Mouse (Mus musculus) lung, adult 18-20 months (tissue): ENCODE measurements around the gene Srsf2.
"Not testable (repeated sequence)": the region's sequence is repeated elsewhere in the genome, so short reads cannot be mapped to it uniquely, and the experiment has no call there.

Experiments
- DNase-seq, 2 experiments: peaks; one replicate each; pipeline ENCODE4 v3.0.0; 2022; ENCODE audit warnings: mixed read lengths in 2 of 2

The Srsf2 gene

DNA sequence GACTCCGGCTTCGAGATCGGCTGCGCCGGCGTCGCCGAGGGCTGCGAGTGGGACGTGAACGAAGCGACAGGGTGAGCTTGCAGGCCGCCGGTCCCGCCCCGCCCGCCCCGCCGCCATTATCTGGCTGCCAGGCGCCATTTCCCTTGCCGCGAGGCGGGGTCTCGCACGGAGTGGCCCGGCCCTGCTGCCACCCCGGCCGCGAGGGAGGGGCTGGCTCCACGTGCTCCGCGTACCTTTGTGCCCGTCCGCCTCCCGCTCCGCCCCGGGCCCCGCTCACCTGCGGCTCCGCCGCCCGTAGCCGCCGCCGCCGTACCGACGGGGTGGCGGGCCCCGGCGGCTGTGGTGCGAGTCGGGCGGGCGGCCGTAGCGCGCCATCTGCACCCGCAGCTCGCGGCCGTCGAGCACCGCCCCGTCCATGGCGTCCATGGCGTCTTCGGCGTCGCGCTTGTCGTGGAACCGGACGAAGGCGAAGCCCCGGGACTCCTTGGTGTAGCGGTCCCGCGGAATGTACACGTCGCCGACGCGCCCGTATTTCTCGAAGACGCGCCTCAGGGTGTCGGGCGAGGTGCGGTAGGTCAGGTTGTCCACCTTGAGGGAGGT, 503 bp downstream of the Srsf2 start, which contains the start of gene Mfsd11:
Mfsd11 (plus strand) TSS at position 150 of the 600 bp plus-strand sequence.
- DNase-seq: peak; percentile 88 to 89

DNA sequence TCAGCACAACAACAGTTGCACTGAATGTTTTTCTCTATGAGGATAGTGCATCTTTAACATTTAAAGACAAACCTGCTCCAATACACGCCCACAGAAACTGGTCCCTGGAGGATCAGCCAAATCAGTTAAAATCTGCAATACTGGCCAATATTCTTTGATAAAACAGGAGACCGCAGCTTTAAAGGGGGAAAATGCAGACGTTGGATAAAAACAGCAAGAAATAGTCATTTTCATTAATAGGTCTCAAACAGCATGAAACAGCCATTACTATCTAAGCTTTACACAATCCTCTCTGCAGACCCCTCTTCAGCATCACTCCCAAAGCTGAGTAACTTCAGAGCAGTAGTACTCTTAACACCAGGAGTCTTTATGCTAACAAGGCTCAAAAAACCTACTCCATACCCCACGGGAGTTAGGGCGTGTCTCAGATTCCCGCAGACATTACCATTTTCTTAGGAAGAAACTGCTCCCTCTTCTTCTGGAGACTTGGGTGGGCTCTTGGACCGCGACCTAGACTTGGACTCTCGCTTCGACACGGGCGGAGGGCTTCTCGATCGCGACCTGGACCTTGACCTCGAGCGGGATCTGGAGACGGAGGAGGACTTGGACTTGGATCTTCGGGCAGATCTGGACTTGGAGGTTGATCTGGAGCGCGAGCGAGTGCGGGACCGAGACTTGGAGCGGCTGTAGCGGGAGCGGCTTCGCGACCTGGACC, 1.2 kb downstream of the Srsf2 start:
- DNase-seq: peak in 1 of 2 experiments; percentile 15

DNA sequence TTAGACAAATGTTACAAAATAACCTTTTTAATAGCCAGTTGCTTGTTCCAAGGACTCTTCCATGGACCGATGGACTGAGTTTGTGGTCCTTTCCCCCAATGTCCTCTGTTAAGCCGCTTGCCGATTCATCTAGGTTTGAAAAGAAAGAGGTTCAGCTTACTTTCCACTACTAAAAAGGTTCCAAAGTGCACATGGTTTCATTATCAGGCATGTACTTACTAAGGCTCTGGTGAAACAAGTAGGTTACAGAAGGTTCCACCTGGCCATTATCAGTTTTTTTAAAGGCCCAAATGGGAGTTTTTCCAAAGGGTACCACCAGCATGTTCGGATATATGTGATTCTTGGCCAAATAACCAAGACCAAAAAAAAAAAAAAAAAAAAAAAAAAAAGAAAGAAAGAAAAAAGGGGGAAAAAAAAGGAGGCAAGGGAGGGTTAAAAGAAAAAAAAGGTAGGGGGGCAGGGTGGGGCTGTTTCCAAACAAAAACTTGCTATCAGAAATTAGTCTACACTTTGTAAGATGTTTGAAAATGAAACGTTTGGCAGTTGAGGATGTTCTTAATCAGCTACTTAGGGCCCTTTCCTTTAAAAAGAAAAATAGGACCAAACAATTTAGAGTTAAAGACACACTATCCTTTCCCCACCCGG, 1.9 kb downstream of the Srsf2 start:
- no peak for DNase-seq

DNA sequence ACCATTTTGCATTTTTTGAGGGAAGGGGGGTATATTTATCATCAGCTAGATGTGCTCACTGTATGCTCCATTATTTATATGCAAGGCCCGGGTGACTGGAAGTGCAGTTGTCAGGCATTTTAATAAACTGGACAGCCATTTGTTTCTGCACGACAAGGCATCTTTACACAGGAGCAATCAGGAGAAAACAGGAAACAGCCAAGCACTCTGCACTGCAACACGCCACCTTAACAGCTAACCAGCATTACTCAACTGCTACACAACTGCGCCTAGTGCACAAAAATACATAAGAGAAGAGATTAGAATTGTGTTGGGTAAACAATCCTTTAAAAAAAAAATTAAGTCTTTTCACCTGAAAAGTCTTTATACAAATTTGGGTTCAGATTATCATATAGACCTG, 2.8 kb downstream of the Srsf2 start:
- DNase-seq: no peak

DNA sequence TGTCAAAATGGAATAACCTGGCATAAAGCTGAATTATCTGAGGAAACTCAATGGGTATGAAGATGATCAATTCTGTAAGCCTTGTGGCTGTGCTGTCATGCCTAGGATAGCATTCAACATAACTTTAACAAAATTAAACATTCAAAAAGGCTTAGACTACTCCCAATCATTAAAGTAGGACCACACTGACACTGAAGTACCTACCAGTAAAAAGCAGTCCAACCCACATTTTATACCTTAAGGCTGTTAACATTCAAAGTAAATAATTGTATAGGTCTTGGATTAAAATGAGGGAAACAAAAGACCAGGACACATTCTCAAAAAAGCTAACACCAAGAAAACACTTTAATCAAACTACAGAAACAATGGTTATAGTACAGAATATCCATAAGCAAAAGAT, 3.3 kb downstream of the Srsf2 start:
- DNase-seq: no peak

DNA sequence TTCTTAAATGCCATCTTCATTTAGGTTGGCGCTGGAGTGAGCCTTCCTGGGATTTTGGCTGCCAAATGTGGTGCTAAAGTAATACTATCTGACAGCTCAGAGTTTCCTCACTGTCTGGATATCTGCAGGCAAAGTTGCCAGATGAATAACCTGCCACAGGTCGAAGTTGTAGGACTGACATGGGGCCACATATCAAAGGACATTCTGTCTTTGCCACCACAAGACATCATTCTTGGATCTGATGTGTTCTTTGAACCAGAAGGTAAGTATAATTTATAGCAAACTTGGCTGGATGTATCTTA, 4.1 kb downstream of the Srsf2 start:
- not testable (repeated sequence) for DNase-seq

DNA sequence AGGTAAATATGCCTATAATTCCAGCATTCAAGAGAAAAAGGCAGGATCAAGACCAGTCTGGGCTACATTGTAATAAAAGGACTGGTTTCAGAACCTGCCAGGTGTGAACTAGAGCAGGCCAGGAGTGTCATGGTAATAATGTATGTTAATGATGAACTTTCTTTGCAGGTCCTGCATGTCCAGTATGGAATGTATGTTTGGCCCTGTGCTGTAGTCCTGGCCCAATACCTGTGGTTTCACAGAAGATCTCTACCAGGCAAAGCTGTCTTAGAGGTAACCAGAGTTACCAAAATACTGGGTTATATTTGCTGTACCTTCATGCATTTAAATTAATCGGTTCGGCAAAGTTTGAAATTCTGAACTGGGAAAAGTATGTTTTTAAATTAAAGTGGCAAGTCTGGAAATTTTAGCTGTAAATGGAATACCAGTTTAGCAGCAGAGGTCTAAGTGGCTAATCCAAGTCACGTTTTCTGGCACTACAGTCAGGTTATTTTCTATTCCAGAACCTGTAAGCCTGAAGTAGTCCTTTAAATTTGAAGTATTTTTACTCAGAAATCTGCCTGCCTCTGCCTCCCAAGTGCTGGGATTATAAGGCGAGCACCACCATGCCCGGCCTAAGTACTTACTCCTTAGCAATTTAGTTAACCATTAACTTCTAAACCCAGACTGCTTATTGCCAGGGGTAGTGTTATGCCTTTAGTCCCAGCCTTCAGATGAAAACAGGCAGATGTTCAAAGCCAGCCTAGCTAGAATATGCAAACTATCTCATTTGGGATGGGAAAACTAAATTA, 4.6 kb downstream of the Srsf2 start:
- DNase-seq: no peak

DNA sequence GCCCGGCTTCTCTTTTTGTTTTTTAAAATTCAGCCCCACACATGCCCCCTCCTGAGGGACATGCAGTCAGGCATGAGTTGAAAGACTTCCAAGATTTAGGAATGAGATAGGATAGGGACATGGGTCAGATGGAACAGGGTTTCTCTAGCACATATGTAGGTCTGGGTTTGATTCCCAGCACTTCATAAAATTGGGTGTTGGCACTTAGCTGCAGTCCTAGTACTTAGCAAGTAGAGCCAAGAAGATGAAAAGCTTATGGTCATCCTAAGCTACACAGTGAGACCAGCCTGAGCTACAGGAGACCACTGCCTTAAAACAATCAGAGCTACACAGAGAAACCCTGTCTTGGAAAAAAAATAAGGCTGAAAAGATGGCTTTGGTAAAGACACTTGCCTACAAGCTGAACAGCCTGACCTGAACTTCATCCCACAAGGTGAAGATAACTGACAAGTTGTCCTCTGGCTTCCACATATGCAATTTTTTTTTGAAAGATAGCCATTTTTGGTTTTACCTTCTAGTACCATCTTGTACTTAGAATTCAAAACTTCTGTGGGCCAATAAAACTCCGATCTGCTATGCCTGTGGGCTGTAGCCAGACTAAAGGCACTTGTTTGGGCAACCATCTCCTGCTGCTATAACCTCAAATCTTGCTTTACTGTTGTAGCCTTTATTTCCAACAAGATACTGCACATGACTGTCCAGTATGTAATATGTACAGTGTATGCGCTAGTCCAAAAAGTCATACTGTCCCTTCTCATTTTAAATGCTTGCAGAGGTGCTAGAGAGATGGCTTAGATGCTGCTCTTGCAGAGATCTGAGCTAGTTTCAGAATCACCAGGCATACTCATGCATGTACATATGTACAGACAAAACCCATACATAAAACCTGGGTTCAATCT, 5.5 kb downstream of the Srsf2 start:
- DNase-seq: no peak

DNA sequence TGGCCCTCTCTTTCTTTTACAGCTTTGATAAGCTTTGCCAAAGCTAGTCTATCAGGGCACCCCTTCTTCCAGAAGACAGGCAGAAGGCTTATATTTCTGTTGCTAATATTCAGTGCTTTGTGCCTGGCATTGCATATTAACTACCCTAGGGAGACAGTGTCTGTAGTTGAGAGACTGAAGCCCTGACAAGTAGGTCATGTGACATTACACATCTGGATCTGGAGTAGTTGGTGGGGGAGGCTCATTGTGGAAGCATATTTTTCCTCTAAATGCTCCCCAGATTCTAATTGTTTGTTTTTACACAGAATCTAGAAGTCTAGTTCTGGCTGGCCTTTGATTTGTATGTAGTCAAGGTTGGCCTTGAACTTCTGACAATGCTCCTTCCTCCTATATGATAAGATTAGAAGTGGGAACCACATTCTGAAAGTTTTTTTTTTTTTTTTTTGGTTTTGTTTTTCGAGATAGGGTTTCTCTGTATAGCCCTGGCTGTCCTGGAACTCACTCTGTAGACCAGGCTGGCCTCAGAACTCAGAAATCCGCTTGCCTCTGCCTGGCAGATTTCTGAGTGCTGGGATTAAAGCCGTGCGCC, 6.2 kb downstream of the Srsf2 start:
- no peak for DNase-seq

DNA sequence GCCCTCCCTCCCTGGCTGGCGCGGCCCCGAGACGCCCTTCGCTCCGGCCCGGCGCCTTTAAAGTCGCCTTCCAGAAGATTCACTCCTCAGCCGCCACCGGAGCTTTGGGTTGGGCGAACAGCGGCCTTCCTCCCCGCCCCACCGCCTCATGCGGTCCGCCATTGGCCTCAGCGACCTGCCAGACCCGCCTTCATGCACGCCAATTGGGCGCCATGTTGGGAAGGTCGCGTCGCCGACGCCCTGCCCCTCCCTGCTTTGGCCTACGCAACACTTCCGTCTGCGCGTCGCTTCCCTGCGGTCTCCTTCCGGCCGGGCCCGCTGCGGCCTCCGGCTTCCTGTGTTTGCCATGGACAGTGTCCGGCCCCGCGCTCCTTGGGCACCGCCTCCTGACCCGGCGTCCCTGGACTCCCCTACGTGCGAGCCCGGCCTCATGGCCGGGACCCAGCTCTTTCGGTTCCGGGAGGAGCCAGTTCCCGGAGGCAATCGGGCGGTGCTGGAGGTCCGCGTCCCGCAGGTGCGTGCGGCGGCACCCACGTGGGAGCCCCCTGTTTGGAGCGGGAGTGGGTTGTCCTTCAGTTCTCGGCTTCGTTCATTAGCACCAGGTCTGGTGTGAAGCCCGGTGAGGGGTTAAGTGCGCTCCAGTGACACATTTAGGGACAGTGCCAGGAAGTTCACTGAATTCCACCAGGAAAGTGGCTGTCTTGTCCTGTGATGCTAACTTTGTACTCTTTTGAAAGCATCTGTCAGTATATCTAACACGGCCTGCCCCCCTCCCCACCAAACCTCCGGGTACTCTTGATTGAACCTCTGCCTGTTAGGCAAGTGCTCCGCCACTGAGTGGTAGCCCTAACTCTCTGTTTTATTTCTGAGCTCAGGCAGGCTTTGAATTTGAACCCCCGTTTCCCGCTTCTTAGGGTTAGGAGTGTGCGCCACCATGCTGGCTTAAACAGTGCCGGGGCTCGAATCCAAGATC, 9.3 kb downstream of the Srsf2 start, which contains the start of the genes Mettl23 and Jmjd6:
Mettl23 (plus strand) TSS at position 18 of the 973 bp plus-strand sequence.
Jmjd6 (minus strand) TSS at position 189 of the 973 bp plus-strand sequence.
- peak; percentile 99 for DNase-seq

DNA sequence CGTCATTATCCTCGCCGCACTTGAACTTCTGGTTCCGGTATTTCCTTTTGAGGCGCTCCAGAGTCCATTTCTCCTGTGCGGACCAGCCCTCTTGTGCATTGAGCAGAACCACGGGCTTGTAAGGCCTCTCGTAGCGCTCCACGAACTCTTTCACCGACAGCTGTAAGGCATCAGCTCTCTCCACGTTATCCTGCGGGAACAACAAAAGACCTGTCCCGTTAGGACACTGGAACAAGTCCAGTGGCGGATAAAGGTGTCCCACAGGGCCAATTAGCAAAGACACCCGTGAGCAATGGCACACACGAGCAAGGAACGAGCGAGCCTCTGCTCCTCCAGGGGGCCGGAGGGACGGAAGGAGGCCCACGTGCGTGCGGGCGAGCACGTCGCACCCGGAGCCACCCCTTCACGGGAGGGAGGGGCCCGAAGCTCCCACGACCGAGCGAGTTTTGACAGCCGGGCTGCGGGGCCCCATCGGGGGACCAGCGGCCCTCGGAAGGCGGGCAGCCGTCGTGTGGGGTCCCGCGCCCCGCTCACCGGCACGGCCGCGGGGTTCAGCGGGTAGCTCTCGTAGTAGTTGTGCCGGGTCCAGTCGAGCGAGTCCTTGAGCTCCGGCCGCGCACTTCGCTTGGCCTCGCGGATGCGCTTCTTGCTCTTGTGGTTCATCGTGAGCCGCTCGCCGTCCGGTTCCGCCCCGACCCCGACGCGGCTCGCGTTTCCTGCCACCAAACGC, 10.2 kb downstream of the Srsf2 start:
- peak; percentile 65 to 66 for DNase-seq

DNA sequence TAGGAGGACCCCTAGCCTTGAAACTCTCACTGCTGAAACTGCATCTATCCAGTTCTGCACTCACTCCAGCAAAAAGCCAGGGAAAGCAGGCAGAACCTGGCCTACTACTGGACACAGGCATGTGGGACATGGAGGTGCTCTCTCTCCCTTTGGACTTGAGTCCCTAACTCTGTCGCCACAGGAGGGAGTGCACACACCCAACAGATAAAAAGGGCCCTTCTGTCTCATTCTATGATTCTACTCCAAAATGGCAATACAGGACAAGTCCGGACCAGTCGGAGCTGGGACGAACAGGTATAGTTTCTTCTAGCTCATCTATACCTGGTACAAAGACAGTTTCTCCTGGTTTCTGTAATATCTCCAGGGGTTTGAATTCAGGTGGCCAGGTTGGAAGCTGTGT, 12.1 kb downstream of the Srsf2 start:
- DNase-seq: no peak

DNA sequence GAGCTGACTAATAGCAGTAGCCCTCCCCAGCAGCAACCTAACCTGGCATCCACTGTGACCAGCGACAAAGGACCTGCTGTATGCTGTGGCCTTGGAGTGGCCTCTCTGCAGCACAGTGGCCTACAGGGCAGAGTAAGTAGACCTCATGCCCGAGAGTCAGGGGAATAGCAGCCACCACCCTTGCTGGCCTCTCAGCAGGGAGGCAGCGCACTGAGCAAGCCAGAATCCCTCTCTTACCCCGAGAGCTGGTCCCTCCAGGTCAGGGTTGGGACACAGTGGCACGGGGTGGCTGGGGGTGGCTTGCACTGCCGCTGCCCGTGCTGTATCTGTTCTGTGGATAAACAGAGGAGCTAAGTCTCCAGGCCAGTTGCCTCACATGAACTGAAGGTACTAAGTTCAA, 13.3 kb downstream of the Srsf2 start:
- DNase-seq: no peak

DNA sequence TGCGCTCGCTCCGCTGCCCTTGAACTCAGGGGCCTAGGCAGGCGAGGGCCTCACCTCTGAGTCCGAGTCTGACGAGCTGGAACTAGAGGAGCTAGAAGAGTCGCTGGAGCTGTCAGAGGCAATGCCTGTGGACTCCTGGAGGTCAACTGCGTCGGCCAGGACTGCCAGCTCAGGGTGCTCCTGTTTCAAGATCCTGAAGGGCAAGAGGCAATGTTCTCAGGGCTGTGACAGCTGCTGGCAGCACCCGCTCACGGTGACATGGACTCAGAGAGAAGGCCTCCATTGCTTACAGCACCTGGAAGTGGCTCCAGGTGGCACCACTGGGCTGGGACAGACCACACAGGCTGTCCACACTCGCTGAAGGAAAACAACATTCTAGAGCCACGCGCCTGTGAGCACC, 14.0 kb downstream of the Srsf2 start:
- DNase-seq: no peak

DNA sequence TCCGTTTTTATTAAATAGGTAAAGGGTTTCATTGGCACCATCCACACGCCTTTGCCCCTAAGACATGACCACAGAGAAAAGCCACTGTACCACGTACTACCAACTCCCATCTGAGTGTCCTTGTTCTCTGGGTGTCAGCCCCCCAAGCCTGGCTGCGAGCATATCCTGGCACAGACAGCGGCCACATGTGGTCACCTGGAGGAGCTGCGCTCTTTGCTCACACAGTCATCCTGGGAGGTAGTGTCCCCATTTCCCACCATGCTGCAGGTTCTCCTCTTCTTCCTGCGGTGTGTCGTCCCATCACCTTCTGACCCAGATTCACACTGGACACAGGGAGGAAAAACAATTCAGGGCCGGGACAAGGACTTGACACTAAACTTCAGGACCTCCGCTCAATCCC, 15.5 kb downstream of the Srsf2 start:
- DNase-seq: no peak

DNA sequence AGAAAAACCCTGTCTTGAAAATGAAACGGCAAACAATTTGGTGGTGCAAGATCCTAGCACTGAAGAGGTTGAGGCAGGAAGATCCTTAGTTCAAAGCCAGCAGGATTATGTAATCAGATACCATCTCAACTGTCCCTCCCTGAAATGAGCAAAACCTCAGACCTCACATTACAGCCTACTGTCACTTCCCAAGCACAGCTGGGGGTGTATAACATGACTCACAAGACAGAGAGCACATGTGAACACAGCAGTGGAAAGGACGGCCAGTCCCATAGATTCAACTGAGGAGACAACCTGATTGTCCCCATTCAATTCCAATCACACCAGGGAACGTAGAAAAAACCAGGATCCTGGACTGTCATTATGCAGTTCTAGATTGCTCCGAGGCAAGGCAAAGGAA, 16.6 kb downstream of the Srsf2 start:
- no peak for DNase-seq

DNA sequence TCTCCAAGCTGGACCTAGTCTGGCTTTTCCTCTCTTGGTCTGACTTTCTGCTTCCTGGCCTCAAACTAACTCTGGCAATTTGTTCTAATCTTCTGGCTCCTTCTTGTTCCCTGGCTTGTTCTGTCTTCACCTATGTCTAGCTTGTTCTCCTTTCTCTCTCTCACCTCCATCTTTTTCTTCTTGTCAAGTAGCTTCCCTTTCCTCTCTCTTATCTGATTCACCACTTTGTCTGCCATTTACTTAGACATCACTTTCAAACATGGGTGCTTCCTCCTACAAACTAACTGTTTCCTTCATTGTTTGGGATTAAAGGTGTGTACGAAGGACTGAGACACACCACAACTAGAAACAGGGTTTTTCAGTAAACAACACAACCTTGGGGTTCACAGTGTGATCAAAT, 17.9 kb downstream of the Srsf2 start:
- DNase-seq: no peak

DNA sequence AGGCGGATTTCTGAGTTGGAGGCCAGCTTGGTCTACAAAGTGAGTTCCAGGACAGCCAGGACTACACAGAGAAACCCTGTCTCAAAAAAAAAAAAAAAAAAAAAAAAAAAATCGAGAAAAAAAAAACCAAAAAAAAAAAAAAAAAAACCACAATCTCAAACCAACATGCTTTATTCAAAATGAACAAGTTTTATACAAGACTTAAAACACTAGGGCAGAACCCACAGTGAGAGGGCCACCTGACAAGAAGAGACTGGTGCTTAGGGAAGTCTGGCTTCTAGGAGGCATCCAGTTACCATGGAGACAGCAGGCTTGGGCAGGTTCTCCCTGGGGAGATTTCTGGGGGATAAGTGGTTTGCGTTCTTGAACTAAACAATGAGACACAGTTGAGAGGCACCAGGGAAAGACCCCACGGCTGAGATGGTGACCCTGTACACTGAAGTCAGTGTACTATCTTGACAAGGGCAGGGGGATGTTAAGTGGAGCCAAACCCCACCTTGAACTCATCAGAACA, 20.7 kb downstream of the Srsf2 start:
- no peak for DNase-seq

DNA sequence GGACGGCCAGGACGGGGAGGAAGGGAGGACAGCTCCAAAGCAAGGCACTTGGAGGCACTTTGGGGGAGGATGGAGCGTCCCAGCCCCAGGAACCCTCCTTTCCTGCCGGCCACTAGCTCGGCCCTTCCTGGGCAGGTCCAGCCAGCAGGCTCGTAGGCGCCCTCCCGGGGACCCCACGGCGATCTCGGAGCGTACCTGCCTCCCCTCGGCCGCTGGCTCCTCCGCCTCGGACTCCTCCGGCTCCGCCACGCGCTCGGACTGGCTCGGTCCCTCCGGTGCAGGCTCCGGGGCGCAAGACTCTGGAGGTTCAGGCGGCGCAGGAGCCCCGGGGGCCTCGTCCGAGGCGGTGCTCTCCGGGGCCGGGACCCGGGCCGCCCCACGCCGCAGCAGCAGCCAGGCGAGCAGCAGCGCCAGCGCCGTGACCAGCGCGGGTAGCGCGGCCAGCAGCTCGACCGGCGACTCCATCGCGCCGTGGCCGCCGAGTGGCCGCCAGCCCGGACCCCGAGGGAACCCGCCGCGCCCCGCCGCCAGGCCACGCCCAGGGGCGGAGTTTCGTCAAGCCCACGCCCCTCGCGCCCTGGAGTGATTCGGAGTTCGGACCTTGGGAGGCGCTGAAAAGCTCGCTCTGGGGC, 25.2 kb downstream of the Srsf2 start, which contains the start of gene Mxra7:
Mxra7 (minus strand) TSS at position 513 of the 632 bp plus-strand sequence.
- peak; percentile 81 to 85 for DNase-seq
